Mouse (Mus musculus) C2C12 (cell line): ENCODE measurements around the gene 4930432M17Rik. TPM values are rescaled to one million over a fixed set of nuclear protein-coding genes. Genes with fewer than 3 reads are reported as not detected.

Source experiments
- H3K27me3 ChIP-seq: one replicate; pipeline ENCODE4 v1.6.1; 2011; ENCODE audit not compliant: control insufficient read depth, insufficient read depth, insufficient read length
- H3K36me3 ChIP-seq: one replicate; pipeline ENCODE4 v1.6.1; 2011; ENCODE audit not compliant: control insufficient read depth, insufficient read depth
- H3K4me3 ChIP-seq: one replicate; pipeline ENCODE4 v1.5.1; 2011; ENCODE audit warnings: mild to moderate bottlenecking, control low read depth; ENCODE audit not compliant: poor library complexity, insufficient read depth, severe bottlenecking
- H3K79me2 ChIP-seq: one replicate; pipeline ENCODE4 v1.6.1; 2011; ENCODE audit not compliant: control insufficient read depth, insufficient read depth
- H3K79me3 ChIP-seq: one replicate; pipeline ENCODE4 v1.6.1; 2011; ENCODE audit warnings: low read depth, control low read depth
- H3ac ChIP-seq: one replicate; pipeline ENCODE3; 2011; ENCODE audit warnings: low read depth; ENCODE audit not compliant: control insufficient read depth, insufficient read length
- CEBPB ChIP-seq: IDR thresholded peaks from one replicate; pipeline ENCODE4 v1.6.1; 2011; ENCODE audit warnings: low read depth, mild to moderate bottlenecking, control low read depth, moderate library complexity
- CTCF ChIP-seq: IDR thresholded peaks from one replicate; pipeline ENCODE4 v1.5.1; 2011; ENCODE audit not compliant: control insufficient read depth, insufficient read depth, insufficient read length
- FOSL1 ChIP-seq: IDR thresholded peaks from one replicate; pipeline ENCODE4 v1.8.0; 2011; ENCODE audit warnings: mild to moderate bottlenecking, low read length; ENCODE audit not compliant: poor library complexity, insufficient read depth, severe bottlenecking
- MAX ChIP-seq: IDR thresholded peaks from one replicate; pipeline ENCODE4 v1.6.1; 2011; ENCODE audit warnings: mild to moderate bottlenecking, control low read depth
- MYOD1 ChIP-seq: IDR thresholded peaks from one replicate; pipeline ENCODE4 v1.6.1; 2011; ENCODE audit warnings: low read depth; ENCODE audit not compliant: control insufficient read depth, insufficient read length
- MYOG ChIP-seq: IDR thresholded peaks from one replicate; pipeline ENCODE4 v1.6.1; 2011; ENCODE audit not compliant: control insufficient read depth, insufficient read length; ENCODE audit errors: extremely low read depth
- USF1 ChIP-seq: IDR thresholded peaks from one replicate; pipeline ENCODE4 v1.6.1; 2011; ENCODE audit warnings: low read depth, mild to moderate bottlenecking, control low read depth, moderate library complexity
- polyA plus RNA-seq: library from polyadenylated mRNA; unstranded; fragments of >200 nt; fragmentation: generic; extraction: Trizol; gene quantifications from one replicate; pipeline ENCODE4 v1.2.1, GENCODE M21; 2012; ENCODE audit warnings: missing spikeins

4930432M17Rik gene
- polyA plus RNA-seq, 1 experiment, result not detected

DNA sequence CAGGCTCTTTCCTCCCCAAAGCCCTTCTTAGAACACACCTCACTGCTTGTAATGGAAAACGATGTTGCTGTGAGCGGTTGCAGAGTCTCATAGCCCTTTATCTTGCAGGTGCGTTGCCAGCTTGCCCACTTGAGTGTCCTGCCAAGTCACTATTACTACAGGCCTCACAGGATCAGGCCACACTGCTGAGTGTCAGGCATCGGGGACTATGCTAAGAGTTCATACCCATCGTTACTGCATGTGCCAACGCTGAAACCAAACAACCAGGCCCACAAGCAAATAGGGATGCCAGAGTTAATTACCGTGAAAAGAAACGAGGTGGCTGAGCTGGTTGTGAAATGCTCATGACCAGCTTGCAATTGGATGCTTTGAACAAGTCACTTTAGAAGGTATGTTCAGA is 43.3 kb downstream of the 4930432M17Rik start:
- no peaks in the 10 kb centered on the region for H3K79me2 ChIP-seq
- H3ac ChIP-seq, result no peak overlapping the region
- H3K79me3 ChIP-seq, result no peaks in the 10 kb centered on the region
- TF ChIP-seq MYOD1 (no peak), FOSL1 (no peak), MAX (no peak), CTCF (no peak), USF1 (no peak), CEBPB (no peak), MYOG (no peak)
- no peaks in the 10 kb centered on the region for H3K36me3 ChIP-seq
- no peaks in the 10 kb centered on the region for H3K27me3 ChIP-seq
- H3K4me3 ChIP-seq, result no peak overlapping the region

- H3K79me3 ChIP-seq, result no peaks in the 10 kb centered on the region
- TF ChIP-seq CEBPB (no peak), FOSL1 (no peak), USF1 (no peak), MYOG (no peak), MYOD1 (no peak), CTCF (no peak), MAX (no peak)
- H3K36me3 ChIP-seq, result no peaks in the 10 kb centered on the region
- H3ac ChIP-seq, result no peak overlapping the region
- no peak overlapping the region for H3K4me3 ChIP-seq
- no peaks in the 10 kb centered on the region for H3K79me2 ChIP-seq
- no peaks in the 10 kb centered on the region for H3K27me3 ChIP-seq
These were observed 43.9 kb downstream of the 4930432M17Rik start for GRCm38 (mm10) chr3:121714461-121714860.

GRCm38 (mm10) chr3:121715336-121715735 is 44.8 kb downstream of the 4930432M17Rik start:
- Histone ChIP-seq H3K79me3 (no peaks in the 10 kb centered on the region), H3K4me3 (no peak overlapping the region), H3K79me2 (no peaks in the 10 kb centered on the region)

GRCm38 (mm10) chr3:121715741-121716459 is 45.3 kb downstream of the 4930432M17Rik start:
- Histone ChIP-seq H3ac (no peak overlapping the region), H3K79me2 (no peaks in the 10 kb centered on the region), H3K4me3 (no peak overlapping the region), H3K79me3 (no peaks in the 10 kb centered on the region), H3K36me3 (no peaks in the 10 kb centered on the region), H3K27me3 (no peaks in the 10 kb centered on the region)
- TF ChIP-seq CEBPB (no peak), CTCF (no peak), MAX (no peak), USF1 (no peak), MYOD1 (no peak), FOSL1 (no peak), MYOG (no peak)

More at GRCm38 (mm10) chr3:121715336-121715735, 44.8 kb downstream of the 4930432M17Rik start:
- H3K27me3 ChIP-seq, result no peaks in the 10 kb centered on the region
- no peaks in the 10 kb centered on the region for H3K36me3 ChIP-seq
- no peak overlapping the region for H3ac ChIP-seq
- TF ChIP-seq MYOG, result no peak

- no peaks in the 10 kb centered on the region for H3K79me2 ChIP-seq
- no peaks in the 10 kb centered on the region for H3K79me3 ChIP-seq
- TF ChIP-seq USF1, result no peak
- no peak for TF ChIP-seq CTCF
- TF ChIP-seq FOSL1, result no peak
- TF ChIP-seq CEBPB, result no peak
- TF ChIP-seq MYOG, result no peak
- no peak for TF ChIP-seq MYOD1
- TF ChIP-seq MAX, result no peak
- H3K36me3 ChIP-seq, result no peaks in the 10 kb centered on the region
- H3ac ChIP-seq, result no peak overlapping the region
- no peak overlapping the region for H3K4me3 ChIP-seq
- no peaks in the 10 kb centered on the region for H3K27me3 ChIP-seq
These were observed 45.9 kb downstream of the 4930432M17Rik start for GRCm38 (mm10) chr3:121716480-121716879.

GRCm38 (mm10) chr3:121718679-121719078 is 48.1 kb downstream of the 4930432M17Rik start:
- no peak overlapping the region for H3K4me3 ChIP-seq
- H3K79me3 ChIP-seq, result no peaks in the 10 kb centered on the region
- H3K36me3 ChIP-seq, result no peaks in the 10 kb centered on the region
- H3K27me3 ChIP-seq, result no peaks in the 10 kb centered on the region
- no peak overlapping the region for H3ac ChIP-seq
- TF ChIP-seq MYOG (no peak), CEBPB (no peak), FOSL1 (no peak), MYOD1 (no peak), CTCF (no peak), USF1 (no peak), MAX (no peak)
- H3K79me2 ChIP-seq, result peaks cover 14% of the 10 kb centered on the region
